Mouse (Mus musculus) megakaryocyte, embryonic 14.5 days (primary cell): ENCODE data around the gene Cfap44.

Experiments
- FLI1 ChIP-seq: IDR thresholded peaks from 2 replicates; pipeline ENCODE4 v1.6.1; 2012; ENCODE audit warnings: low read length, inconsistent platforms, mixed read lengths
- GATA1 ChIP-seq: IDR thresholded peaks from 3 replicates; pipeline ENCODE4 v1.6.1; 2012; ENCODE audit warnings: mixed read lengths, low read length, inconsistent platforms, borderline replicate concordance

DNA sequence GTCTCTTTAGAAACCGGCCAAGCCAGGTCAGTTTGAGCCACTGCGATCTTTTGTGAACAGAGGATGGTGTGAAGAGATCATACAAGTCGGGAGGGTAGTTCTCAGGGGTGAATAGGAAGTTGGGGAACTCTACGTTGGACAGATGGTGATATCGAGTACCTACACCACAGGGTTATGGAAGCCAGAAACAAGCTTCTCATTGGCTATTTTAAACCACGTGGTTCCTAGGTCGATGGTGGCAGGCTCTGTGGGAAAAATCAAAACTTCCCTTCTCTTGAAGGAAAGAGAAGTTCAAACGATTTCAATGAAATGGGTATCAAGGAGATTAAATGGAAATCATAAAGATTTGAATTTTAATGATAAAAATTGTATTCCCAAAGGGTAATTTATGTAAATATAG lies 27.1 kb downstream of the Cfap44 start:
- no peak for TF ChIP-seq GATA1
- TF ChIP-seq FLI1 = no peak
